ENCODE assay signal across 7 mouse cellular contexts in genomic region chr13:43303161-43303965, GRCm38 (mm10). TPM values are rescaled to one million over a fixed set of nuclear protein-coding genes. Genes with fewer than 3 reads are reported as not detected.
A peak's percentile ranks its signal among the peaks of the same experiment; 100 is the strongest.
DNase-seq lines count a peak whose midpoint lies in the region; ATAC-seq and TF ChIP-seq lines count a peak whose summit lies in the region.

No protein-coding gene starts in this region.

- H3K4me2 ChIP-seq in heart, embryonic 11.5 days, result peak overlapping the region; percentile 81

- peak; percentile 23 for ATAC-seq in CD4-positive, CD25-positive, alpha-beta regulatory T cell, adult 4 months
- peak; percentile 23 for ATAC-seq in heart, embryonic 11.5 days (replicated peaks; ENCODE audit: insufficient number of reproducible peaks, low FRiP score, low TSS enrichment)

- peak overlapping the region; percentile 73 for H3K27ac ChIP-seq in cortical plate, adult 2 months (ENCODE audit: insufficient read depth, low read length)
- peak overlapping the region; percentile 55 for H3K27ac ChIP-seq in heart, embryonic 11.5 days (ENCODE audit: low read depth, low read length)
- H3K27ac ChIP-seq in spleen, adult 2 months (ENCODE audit: insufficient read depth, low read length), result peak overlapping the region; percentile 76

- peak overlapping the region; percentile 79 for H3K4me3 ChIP-seq in cortical plate, adult 2 months (ENCODE audit: insufficient read depth, low read length)
- peak overlapping the region; percentile 73 for H3K4me3 ChIP-seq in heart, embryonic 11.5 days (ENCODE audit: low read depth, low read length)
- peak overlapping the region; percentile 74 for H3K4me3 ChIP-seq in spleen, adult 2 months (ENCODE audit: extremely low read depth, insufficient read depth, insufficient read length)

- H3K9me3 ChIP-seq in heart, embryonic 11.5 days (replicated peaks; ENCODE audit: control insufficient read depth, low read length), result no peaks in the 10 kb centered on the region

- peak; percentile 54 for DNase-seq in Muller cell, postnatal 12 days (ENCODE audit: inconsistent ontology term)
- peak; percentile 58 for DNase-seq in kidney, postnatal 10 days
- DNase-seq in lung, postnatal 10 days, result peak; percentile 56
- peak in 1 of 2 experiments; percentile 31 for DNase-seq in spleen, adult 2 months (ENCODE audit: low read depth in 1 of 2, low spot score in 2 of 2)

- peak overlapping the region; percentile 74 for H3K9ac ChIP-seq in heart, embryonic 11.5 days (ENCODE audit: low read depth, low read length)

- no peak for TF ChIP-seq POLR2A in cortical plate, adult 2 months (IDR thresholded peaks at IDR 0.05; ENCODE audit: extremely low read depth, insufficient read depth, low read length)
- TF ChIP-seq POLR2A in spleen, adult 2 months (IDR thresholded peaks at IDR 0.05; ENCODE audit: low read depth, low read length), result no peak

- no peak for TF ChIP-seq CTCF in cortical plate, adult 2 months (IDR thresholded peaks at IDR 0.05; ENCODE audit: extremely low read depth, insufficient read depth, low read length)
- no peak for TF ChIP-seq CTCF in spleen, adult 2 months (IDR thresholded peaks at IDR 0.05; ENCODE audit: extremely low read depth, insufficient read depth, insufficient read length, insufficient replicate concordance)

- 0 out of 2 replicates have a peak, but pooled peaks cover 7% of the 10 kb centered on the region for H3K27me3 ChIP-seq in heart, embryonic 11.5 days (ENCODE audit: control insufficient read depth, insufficient read depth, low read length)
- H3K27me3 ChIP-seq in spleen, adult 2 months (ENCODE audit: control insufficient read depth, insufficient read depth, low read length), result no peaks in the 10 kb centered on the region

- peaks cover 3% of the 10 kb centered on the region; the same call in 1 of the 2 replicates for H3K4me1 ChIP-seq in cortical plate, adult 2 months (ENCODE audit: control insufficient read depth, insufficient read depth, low read length)
- H3K4me1 ChIP-seq in heart, embryonic 11.5 days (ENCODE audit: control insufficient read depth, insufficient read depth, low read length), result peaks cover 27% of the 10 kb centered on the region
- peaks cover 18% of the 10 kb centered on the region; the same call in 1 of the 2 replicates for H3K4me1 ChIP-seq in spleen, adult 2 months (ENCODE audit: control insufficient read depth, insufficient read depth, insufficient read length)

- WGBS in heart, embryonic 11.5 days (ENCODE audit: insufficient replicate concordance), result under 1% methylated on average over 78 of the region's 78 CpGs
- under 1% methylated on average over 78 of the region's 78 CpGs for WGBS in spleen, adult 2 months

- H3K36me3 ChIP-seq in heart, embryonic 11.5 days (ENCODE audit: control insufficient read depth, insufficient read depth, low read length), result no peaks in the 10 kb centered on the region
- no peaks in the 10 kb centered on the region for H3K36me3 ChIP-seq in spleen, adult 2 months (ENCODE audit: control insufficient read depth, insufficient read depth, low read length)

RNA-seq across cellular contexts. Expression of gene Gfod1, which starts 0.6 kb away (rescaled TPM):
- 1 to 10 TPM; 1.8 to 4.2 TPM for polyA plus RNA-seq in CD4-positive, CD25-positive, alpha-beta regulatory T cell, adult 4 months (2017; shearing (Covaris generic))
- polyA plus RNA-seq in cortical plate, adult 2 months (2012; rRNA removed), result 39.7 and 42.1 TPM in 2 replicates
- 1.4 and 1.5 TPM in 2 replicates for polyA plus RNA-seq in heart, embryonic 11.5 days (2014; fragmentation: Nextera tagmentation; extraction: Ambion mirVana)
- polyA plus RNA-seq in spleen, adult 2 months (2012; rRNA removed), result 2.8 and 3.5 TPM in 2 replicates
